Mouse (Mus musculus): ENCODE measurements at regions not wholly inside any gene's neighbourhood (a gene's known extent, or its start where the extent isn't known, plus 50 kb on each side); places are given as distances from the start of the nearest gene placed in this dataset.
A peak's percentile ranks its signal among the peaks of the same experiment; 100 is the strongest.

DNA sequence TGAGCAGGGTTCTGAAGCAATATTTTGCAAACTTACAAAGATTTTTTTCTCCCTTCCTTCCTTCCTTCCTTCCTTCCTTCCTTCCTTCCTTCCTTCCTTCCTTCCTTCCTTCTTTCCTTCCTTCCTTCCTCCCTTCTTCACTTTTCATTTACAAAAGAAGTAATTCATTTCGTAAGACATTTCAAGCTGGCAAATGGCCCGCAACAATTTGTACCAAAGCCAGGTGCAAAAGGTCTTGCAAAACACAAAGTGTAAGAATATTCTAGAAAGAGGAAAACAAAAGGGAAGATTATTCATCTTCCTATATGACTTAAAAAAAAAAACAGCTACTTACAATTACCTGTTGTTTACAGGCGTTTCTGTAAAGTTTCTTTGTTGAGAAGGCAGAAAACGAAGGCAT, 86.3 kb upstream of the Nr2f2 start:
- peak; percentile 5 for DNase-seq

DNA sequence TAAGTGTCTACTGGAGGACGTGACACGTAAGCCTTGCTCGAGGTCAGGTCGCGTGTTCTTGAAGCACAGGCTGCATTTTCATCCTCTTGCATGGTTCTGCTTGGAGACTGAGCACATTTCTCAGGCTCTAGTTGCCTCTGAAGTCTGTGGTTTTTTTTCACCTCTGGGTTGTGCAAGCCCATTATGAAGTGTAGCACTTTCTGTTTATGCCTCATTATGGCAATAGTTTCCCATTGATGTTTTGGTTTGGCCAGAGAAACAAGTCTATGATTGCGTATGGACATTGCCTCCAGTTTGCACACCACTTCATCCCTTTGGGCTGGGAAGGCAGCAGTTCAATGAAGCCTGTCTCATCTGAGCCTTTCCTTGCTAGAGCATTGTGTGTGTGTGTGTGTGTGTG, 72.4 kb upstream of the Nr2f2 start:
- no peak for DNase-seq

DNA sequence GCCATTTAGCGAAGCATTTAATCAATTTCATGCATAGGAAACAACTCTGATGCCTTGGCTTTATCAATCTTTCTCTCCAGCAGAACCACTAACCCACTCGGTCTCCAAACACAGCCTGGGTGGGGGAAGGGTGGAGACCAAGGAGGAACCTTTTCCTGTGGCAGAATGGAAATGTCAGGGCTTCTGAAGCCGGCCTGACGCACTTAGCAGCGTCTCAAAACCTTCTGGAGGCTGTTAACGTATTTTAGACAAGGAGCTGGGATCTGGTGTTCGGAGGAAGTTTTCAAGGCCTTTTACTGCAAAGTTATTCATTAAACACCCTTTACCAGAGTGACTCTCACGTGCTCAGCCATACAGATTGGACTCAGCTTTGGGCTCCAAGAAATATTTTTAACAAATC, 67.3 kb upstream of the Nr2f2 start:
- no peak for DNase-seq

DNA sequence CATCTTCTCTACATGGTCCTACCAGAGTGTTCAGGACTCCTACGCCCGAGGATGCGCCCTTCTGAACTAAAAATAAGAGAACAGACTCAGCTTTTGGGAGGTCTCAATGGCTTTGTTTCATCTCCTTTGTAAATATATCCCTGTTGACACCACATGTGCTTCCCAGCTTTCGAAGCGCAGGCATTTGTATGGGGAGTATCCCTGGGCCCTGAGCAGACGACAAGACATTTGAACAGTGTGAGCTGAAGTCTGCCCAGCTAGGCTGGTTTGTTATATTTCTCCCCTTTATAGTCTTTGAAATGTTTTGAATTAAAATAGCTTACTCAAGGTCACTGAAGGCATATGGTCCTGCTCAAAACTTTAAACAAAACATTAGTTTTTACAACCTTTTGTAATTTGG, 66.8 kb upstream of the Nr2f2 start:
- no peak for DNase-seq

DNA sequence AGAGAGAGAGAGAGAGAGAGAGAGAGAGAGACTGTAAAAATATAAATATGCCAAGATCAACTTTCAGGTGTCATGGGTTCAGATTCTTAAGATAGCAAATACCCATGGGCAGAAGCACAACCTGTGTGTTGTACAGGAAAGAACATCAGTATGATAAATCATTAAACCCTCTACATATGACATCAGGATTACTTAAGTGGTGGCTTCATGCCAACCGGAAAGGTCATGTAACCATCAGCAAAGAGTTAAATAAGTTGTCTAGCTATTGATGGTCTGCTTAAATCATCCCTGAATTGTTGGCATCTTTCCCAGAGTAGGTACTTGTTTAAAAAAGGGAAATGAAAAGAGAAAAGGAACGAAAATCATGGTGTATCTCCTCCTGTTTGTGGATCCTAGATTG, 65.2 kb upstream of the Nr2f2 start:
- no peak for DNase-seq

DNA sequence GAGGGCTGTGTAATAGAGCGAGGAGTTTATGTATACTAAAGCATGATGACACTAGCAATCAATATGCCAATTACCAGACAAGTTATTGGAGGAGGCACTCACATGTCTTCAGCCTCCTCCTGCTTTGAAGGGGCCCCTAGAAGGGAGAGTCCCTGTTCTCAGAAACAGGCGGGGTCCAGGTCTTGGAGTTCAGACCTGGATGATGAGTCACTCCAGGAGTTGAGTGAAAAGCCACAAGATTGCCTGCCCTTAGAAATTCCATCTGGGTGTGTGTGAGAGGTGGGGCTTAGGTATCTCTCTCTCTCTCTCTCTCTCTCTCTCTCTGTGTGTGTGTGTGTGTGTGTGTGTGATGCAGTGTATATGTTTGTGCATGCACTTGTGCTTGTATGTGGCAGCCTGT, 62.8 kb upstream of the Nr2f2 start:
- no peak for DNase-seq

DNA sequence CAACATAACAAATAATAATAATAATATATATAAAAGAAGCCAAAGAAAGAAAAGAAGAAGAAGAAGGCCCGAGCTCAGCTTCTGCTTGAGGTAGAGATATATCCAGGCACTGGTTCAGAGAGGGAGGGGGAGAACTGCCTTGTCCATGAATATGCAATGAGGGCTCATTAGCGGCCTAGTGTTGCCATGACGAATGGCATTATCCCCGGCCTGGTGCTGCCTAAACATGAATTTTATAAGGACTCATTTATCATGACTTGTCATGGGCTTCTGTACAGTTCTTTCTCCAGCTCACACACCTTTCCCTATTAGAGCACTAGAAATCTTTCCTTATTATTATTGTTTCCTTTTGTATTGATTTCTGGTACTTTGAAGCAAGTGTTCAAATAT, 57.7 kb upstream of the Nr2f2 start:
- no peak for DNase-seq

DNA sequence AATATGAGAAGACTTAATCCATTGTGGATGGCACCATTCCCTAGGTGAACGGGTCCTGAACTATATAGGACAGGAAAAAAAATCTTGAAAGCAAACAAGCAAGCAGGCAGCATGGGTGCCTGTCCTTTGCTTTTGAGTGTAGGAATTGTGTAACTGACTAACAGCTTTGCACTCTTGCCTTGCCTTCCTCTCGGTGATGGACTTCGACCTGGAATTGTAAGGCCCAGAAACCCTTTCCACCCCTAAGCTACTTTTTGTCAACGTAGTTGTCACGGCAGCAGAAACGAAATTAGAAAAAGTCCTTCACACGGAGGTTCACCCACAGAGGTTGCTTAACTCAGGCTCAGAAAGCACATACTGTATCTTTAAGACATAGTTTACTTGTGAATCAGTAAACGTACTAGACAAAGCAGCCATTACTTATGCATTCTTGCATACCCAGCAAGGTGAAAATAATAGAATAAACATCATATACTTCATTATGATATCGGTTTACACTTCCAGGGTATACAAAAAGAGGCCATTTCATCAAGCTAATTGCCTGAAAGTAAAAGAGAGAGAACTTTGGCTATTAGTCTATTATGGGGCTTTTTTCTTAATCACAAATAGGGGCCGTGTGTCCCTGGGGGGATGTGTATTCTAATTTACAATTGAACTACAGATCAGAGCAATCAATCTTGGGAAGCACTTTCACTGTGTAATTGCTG, 57.1 kb upstream of the Nr2f2 start:
- no peak for DNase-seq

DNA sequence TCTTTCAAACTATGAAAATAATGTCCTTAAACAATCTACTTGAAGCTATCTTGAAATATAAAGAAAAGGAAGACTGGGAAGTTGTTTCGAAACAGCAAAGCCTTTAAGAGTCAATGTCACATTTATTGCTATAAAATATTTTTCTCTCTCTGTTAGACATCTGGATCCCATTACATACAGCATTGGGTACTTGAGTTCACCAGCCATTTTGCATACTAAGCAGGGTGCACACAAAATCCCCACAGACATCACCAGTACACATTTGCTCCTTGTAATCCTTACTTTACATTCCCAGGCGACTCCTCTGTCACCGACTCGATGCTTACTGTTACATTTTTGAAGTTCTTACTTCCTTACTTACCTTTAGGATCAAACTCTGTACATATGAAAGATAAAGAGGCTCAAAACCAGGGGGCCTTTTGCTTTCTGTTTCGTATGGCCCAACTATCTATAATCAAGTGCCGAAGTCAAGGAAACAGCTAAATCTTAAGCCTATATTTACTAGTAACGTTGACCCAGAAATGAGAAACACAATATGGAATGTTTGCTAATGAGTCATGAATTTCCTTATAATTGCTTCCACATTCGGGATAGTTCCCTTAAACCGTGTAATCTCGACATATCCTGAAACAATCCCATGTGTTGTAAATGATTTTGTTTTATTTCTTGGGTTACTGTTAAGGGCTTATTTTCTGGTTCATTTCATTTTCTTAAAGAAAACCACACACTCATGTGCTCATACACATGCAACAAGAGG, 49.8 kb upstream of the Nr2f2 start:
- no peak for DNase-seq

All from heart, postnatal 4 days (tissue).